Mouse (Mus musculus) frontal cortex, postnatal 14 days (tissue): ENCODE measurements at regions not wholly inside any gene's neighbourhood (a gene's known extent, or its start where the extent isn't known, plus 50 kb on each side); places are given as distances from the start of the nearest gene placed in this dataset.

Experiments used
- DNase-seq, 2 experiments: peaks; one replicate each; pipeline ENCODE4 v3.0.0; 2022; ENCODE audit warnings: low spot score in 2 of 2

GRCm38 (mm10) chr15:51725457-51725856 lies 2159.2 kb upstream of the Gm7489 start:
- DNase-seq: no peak

- DNase-seq: no peak
Measured at GRCm38 (mm10) chr15:51730106-51730505, 2154.6 kb upstream of the Gm7489 start.

GRCm38 (mm10) chr15:51730805-51731412 lies 2153.8 kb upstream of the Gm7489 start:
- peak; percentile 11 for DNase-seq

GRCm38 (mm10) chr15:51734194-51734593 lies 2150.5 kb upstream of the Gm7489 start:
- DNase-seq: no peak
